Mouse (Mus musculus): ENCODE measurements around the gene Pcsk6.
A peak's percentile ranks its signal among the peaks of the same experiment; 100 is the strongest.
"Not testable (repeated sequence)": the region's sequence is repeated elsewhere in the genome, so short reads cannot be mapped to it uniquely, and the experiment has no call there.

Pcsk6 gene

GRCm38 (mm10) chr7:65881290-65881688 is 19.8 kb downstream of the Pcsk6 start:
- no peak for DNase-seq (ENCODE audit: low spot score)

- no peak for DNase-seq (ENCODE audit: low spot score)
Measured at GRCm38 (mm10) chr7:65884928-65885327, 23.4 kb downstream of the Pcsk6 start.

DNA sequence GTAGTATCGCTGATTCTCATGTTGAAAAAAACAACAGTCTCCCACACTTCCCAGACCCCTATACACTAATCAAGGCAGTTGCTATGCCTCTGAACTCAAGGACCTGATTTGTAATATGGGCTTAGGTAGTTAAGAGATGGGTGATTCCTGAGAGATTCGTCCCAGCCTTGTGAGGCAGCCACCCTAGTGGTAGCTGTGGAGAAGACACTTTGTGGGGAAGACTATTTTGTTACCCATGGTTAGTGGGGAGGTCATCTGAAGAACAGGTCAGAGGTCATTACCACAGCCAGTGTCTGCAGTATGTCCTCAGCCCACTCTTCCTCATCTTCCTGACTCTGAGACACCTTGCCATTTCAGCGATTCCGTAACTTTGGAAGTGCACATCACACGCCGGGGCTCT is 24.3 kb downstream of the Pcsk6 start:
- no peak for DNase-seq (ENCODE audit: low spot score)

GRCm38 (mm10) chr7:65891831-65892230 is 30.3 kb downstream of the Pcsk6 start:
- DNase-seq (ENCODE audit: low spot score), result no peak

GRCm38 (mm10) chr7:65892264-65892828 is 30.8 kb downstream of the Pcsk6 start:
- DNase-seq (ENCODE audit: low spot score), result no peak

- DNase-seq (ENCODE audit: low spot score), result no peak
Measured at GRCm38 (mm10) chr7:65893546-65893945, 32.0 kb downstream of the Pcsk6 start.

DNA sequence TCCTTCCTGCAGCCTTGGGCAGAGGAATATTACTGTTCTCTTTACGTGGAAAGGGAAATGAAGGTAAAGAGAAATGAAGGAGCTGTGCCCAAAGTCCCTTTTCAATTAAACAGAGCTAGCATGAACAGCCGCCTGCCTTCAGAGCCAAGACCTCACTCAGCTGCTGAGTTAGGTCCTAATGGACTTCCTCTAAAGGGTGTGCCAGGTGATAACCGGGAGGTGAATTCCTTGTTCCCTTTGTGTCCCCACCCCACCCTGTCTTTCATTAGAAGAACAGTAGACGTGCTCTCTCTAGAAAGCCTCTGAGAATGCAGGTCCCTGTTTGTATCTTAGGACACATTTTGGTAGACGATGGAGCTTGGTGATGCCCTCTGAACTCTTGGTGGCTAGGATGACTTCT is 33.7 kb downstream of the Pcsk6 start:
- no peak for DNase-seq (ENCODE audit: low spot score)

- no peak for DNase-seq (ENCODE audit: low spot score)
Measured at GRCm38 (mm10) chr7:65901231-65901630, 39.7 kb downstream of the Pcsk6 start.

DNA sequence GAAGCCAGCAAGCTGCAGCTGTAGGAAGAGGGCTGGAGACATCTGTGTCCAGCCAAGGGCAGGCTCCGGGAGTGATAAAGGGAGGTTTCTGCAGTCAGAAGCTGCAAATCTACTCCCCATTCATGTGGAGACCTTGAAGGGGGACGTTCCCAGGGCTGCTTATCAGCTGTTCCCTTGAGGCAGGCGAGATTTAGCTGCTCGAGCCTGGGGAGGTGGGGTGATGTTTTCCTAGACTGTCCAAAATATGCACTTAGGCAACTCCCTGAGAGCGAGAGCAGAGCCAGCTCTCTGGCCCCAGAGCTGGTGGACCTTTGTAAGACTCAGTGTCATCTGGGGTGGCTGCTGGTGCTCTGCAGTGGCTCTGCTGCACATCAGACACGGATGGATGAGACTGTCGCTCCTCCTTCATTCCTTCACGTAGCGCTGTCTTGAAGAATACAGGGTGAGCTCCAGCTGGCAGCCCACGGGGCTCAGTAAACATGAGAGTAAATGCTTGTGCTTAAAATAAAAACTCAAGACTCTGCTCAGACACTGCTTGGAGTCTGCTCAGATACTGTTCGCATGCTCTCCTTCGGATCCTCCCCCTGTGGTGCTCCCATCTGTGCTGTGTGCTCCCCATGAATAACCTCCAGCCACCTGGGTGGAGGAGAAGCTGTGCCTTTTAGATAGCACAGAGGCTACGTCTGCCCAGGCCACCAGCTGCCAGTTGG is 41.1 kb downstream of the Pcsk6 start:
- DNase-seq (ENCODE audit: low spot score), result peak; percentile 35

- no peak for DNase-seq (ENCODE audit: low spot score)
Measured at GRCm38 (mm10) chr7:65903456-65903855, 41.9 kb downstream of the Pcsk6 start.

- peak; percentile 14 for DNase-seq (ENCODE audit: low spot score)
Measured at GRCm38 (mm10) chr7:65906528-65907272, 45.2 kb downstream of the Pcsk6 start.

DNA sequence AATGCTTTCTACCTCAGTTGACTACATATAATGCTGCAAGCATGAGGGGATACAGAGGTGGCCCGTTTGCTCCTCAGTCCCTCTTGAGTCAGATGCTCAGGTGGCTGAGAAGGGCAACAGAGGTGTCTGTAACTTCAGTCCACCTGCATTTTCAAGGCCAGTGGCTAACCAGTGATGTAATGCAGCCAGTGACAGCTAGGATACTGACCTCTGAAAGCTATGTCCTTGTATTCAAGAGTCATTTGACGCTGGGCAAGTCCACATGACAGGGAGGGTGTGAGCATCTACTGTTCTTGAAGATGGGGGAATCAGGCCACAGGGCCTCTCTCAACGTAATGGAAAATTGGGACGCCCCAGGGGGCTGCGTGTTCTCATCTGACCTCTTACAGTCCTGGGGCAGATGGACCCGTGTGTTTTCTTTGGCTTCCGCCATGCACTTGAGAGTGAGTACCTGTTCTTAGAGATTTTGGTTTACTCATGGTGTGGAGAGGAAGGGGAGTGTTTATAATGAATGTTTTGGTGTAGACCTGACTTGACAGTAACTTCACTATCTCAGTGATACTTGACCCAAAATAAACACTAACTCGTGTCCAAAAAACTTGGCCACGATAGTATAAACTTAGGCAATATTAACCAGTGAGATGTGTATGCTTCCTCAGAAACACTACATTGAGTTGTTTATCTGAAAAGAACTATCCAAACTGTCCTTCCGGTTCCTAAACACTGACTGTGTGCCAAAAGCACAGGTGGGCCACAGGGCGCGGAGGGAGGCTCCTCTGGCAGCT is 48.0 kb downstream of the Pcsk6 start:
- DNase-seq (ENCODE audit: low spot score), result no peak

DNA sequence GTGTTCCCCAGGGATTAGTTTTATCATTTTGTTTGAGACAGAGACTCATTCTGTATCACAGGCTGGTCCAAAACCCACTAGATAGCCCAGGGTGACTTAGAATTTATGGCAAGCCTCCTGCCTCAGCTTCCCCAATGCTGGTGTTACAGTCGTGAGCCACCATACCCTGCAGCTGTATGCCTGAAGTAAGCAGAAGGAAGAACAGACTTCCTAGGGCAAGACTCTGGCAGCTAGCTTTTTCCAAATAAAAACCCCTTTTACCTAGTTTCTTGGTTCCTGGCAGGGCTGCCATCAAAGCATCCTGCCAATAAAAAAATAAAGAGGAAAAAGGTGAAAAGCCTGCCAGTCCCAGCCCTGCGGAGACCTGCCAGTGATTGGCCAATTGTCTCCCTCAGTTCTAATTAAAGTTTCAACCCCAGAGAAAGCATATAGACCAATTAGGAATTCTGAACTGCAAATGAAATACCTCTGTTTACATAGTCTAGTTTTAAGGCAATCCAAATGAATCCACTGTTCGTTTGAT is 51.6 kb downstream of the Pcsk6 start:
- no peak for DNase-seq (ENCODE audit: low spot score)

- peak; percentile 7 for DNase-seq (ENCODE audit: low spot score)
Measured at GRCm38 (mm10) chr7:65914761-65915301, 53.3 kb downstream of the Pcsk6 start.

DNA sequence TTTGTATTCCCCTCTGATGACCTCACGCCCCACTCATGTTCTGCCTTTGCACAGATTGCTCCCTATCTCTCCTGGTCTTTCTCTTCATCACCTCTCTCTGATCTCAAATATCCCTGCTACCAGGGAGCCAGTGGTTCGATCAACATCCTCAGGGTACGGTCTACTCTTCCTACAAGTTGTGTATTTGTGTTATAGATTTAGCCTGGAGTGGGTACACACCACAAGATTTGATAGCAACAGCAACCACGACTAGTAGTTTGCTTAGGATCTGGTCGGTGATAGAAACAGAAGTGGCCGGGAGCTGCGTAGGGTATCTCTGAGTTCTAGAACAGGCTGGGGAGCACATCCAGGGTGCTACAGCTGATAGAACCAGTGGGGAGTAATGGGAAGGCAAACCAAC is 54.3 kb downstream of the Pcsk6 start:
- DNase-seq (ENCODE audit: low spot score), result no peak

DNA sequence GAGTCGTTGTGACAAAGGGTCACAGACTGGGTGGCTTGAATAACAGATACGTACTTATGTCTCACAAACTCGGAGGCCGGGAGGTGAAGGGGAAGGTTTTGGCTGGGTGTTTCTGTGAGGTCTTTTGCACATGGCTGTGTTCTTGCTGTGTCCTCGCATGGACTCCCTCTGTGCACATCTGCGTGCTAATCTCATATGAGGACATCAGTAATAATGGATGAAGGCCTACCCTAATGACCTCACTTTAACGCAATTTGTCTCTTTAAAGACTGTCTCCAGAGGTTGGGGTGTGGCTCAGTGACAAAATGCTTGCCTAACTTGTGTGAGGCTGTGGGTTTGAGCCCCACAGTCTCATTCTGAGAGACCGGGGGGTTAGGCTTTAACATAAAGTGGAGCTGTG is 55.0 kb downstream of the Pcsk6 start:
- no peak for DNase-seq (ENCODE audit: low spot score)

DNA sequence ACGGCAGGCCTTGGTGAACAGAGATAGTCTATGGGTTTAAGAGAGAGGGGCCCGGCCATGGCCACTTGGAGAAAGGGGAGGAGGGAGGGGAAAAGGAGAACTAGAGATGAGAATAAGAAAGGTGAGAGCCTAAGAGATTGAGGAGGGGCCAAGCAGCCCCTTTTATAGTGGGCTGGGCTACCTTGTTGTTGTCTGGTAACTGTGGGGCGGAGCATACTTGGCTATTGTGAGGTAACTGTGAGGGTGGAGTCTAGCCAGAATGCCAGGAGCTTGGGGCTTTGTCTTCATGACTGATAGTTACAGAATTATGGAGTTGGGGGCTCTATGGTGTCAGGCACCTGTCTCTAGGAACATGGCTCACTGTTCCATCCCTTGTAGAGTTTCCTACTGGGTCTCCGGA is 56.9 kb downstream of the Pcsk6 start:
- DNase-seq (ENCODE audit: low spot score), result no peak

GRCm38 (mm10) chr7:65929398-65929797 is 67.9 kb downstream of the Pcsk6 start:
- DNase-seq (ENCODE audit: low spot score), result no peak

GRCm38 (mm10) chr7:65930478-65930877 is 68.9 kb downstream of the Pcsk6 start:
- no peak for DNase-seq (ENCODE audit: low spot score)

DNA sequence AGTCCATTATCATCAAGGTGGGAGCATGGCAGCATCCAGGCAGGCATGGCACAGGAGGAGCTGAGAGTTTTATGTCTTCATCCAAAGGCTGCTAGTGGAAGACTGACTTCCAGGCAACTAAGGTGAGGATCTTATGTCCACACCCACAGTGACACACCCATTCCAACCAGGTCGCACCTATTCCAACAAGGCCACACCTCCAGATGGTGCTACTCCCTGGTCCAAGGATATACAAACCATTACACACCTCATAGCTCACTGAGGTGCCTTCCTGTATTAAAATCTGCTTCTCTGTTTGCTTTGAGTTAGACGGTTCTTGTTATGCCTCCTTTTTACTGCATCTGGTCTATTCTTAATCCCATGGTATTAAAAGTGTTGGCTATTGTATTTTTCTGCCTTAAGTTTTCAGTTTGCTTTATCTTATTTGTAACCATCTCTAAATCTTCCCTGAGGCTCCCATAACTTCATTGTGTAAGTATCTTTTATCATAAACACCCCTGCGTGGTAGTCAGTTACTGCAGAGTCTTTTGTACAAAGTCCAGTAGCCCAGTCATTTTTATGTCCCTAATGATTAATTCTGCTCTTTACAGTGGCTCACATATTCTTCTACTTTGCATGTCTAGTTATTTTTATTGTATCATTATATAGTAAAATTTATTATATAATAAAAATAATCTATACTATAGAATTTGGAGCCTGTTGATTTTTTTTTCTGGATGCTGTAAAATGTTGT is 72.9 kb downstream of the Pcsk6 start:
- not testable (repeated sequence) for DNase-seq (ENCODE audit: low spot score)

DNA sequence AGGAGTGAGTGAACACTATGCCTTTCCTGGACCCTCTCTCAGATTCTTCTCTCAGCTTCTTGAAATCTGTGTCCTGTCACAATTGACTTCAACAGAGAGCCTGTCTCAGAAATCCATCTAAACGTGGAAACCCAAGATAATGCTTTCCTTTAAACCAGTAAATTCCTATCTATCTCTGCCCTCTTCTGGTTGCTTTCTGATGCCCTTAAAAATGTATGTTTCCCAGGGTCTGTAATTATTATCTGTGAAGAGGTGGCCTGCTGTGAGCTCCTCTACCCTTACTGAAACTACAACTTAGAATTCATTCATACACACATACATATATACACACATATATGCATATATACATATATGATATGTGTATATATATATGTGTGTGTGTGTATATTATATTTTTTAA is 73.7 kb downstream of the Pcsk6 start:
- no peak for DNase-seq (ENCODE audit: low spot score)
